Mouse (Mus musculus): Measurements from ENCODE around the gene Ajuba.

DNA sequence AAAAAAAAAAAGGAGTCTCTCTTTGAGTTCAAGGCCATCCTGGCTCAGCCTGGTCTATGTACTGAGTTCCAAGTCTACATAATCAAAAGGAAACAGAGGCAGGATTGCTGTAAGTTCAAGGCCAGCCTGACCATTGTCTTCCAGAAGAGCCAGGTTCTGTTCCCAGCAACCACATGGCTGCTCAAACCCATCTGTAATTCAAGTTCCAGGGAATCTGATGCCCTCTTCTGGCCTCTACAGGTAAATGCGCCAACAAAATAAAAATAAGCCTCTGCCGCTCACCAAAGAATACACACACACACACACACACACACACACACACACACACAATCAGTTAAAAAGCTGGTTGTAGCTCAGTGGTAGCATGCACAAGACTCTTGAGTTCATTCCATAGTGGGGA, 38.8 kb downstream of the Ajuba start:
- no peak for TF ChIP-seq CTCF (IDR thresholded peaks at IDR 0.05)
- no peak for TF ChIP-seq EP300 (IDR thresholded peaks at IDR 0.05)
